Mouse (Mus musculus): Measurements from ENCODE around the gene Adamts8. TPM values are rescaled to one million over a fixed set of nuclear protein-coding genes. Genes with fewer than 3 reads are reported as not detected.

Gene Adamts8
- polyA plus RNA-seq (2015; fragmentation: Nextera tagmentation; extraction: Ambion mirVana), result 1.4 and 1.5 TPM in 2 replicates

DNA sequence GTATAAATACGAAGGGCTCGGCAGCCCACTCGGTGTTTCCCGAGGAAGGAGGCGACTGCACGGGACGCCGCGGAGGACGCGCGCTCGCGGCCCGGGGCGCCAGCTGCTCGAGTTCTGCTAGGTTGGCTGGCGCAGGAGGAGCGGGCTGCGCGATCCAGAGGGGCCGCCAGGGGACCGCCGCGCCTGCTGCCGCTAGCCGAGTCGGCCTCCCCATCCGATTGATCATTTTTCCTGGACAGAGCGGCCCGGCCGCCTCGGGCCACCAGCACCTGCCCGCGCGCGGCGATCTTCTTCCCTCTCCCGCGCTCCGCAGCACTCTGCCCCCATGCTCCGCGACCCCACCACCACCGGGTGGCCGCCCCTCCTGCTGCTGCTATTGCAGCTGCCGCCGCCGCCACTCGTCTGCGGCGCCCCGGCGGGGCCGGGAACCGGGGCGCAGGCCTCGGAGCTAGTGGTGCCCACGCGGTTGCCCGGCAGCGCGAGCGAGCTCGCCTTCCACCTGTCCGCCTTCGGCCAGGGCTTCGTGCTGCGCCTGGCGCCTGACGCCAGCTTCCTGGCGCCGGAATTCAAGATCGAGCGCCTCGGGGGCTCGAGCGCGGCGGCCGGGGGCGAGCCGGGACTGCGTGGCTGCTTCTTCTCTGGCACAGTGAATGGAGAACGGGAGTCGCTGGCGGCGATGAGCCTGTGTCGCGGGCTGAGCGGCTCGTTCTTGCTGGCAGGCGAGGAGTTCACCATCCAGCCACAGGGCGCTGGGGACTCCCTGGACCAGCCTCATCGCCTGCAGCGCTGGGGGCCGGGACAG, at the start of gene Adamts8:
Gene Adamts8 (plus strand): TSS at position 51 of the 802 bp plus-strand sequence.

DNA sequence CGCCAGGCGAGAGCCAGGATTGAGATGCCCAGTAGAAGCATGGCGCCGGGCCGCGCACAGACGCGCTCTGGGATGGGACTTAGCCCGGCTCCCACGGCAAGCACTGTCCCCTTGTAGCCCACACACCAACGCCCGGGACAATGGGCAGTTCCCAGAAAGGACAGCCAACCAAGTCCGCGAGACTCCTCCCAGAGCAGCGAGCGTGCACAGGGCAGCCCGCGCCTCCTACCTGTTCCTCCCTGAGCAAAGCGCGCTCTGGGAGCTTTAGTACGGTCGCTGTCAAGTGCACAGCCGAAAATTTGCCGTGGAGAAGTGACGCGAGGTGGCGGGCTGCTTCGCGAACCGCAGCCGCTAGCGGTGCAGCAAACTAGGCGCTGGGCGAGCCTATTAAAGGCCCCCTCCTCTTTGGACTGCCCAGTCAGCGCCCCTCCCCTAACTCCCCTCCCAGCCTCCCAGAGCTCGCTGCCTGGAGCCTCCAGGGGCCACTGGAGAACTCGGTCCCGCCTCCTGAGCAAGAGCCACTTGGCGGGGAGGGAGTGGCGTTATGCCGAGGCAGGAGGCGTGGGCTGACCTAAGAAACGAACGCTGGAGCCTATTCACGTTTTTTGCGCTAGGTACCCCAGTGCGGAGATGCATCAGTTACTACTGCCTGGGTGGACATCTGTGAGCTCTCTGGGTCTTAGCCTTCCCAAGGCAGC, 20.0 kb upstream of the Adamts8 start, which contains the start of gene Adamts15:
Gene Adamts15 (minus strand): TSS at position 256 of the 698 bp plus-strand sequence.

Other genes starting within 250 kb of the Adamts8 start
- 4.2 and 4.5 TPM in 2 replicates for gene Adamts15, start 20.1 kb upstream of the Adamts8 start, polyA plus RNA-seq (2015; fragmentation: Nextera tagmentation; extraction: Ambion mirVana)
- gene Zbtb44, start 88.1 kb downstream of the Adamts8 start, polyA plus RNA-seq (2015; fragmentation: Nextera tagmentation; extraction: Ambion mirVana), result 4.1 and 4.2 TPM in 2 replicates
- 0.70 and 0.85 TPM in 2 replicates for gene St14, start 189.3 kb downstream of the Adamts8 start, polyA plus RNA-seq (2015; fragmentation: Nextera tagmentation; extraction: Ambion mirVana)